Comparison of ENCODE assay signal across 17 mouse cellular contexts in the genomic region with DNA sequence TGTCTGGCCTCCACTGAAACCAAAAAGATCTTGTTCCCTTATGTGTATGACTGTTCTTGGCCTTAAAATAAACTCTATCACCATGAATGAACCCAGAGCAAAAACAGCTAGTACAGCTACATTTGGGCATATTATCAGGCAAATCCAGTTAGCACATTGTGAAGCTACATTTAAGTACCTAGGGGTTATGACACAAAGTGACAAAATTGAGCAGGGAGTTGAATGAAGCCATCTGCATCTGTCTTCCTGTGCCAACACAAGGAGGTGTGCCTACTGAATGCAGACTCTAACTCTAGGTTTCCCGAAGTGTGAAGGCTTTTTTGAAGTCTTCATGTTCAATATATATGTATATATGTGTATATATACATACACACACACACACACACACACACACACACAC.
DNase-seq lines count a peak whose midpoint lies in the region; ATAC-seq and TF ChIP-seq lines count a peak whose summit lies in the region.
"Had no signal": no experiment of that assay in that cellular context is flagged by ENCODE, and none has a peak within 500 bp of the region (broad histone marks: within the 10 kb centered on the region; RNA-seq: fewer than 3 reads in every experiment).

No protein-coding gene starts in this region.

- no peaks in the 10 kb centered on the region for H3K36me3 ChIP-seq in forebrain, embryonic 14.5 days (ENCODE audit: control insufficient read depth, insufficient read depth, low read length)
- H3K36me3 ChIP-seq in forebrain, embryonic 13.5 days (ENCODE audit: poor library complexity, severe bottlenecking) = no peaks in the 10 kb centered on the region
- no peaks in the 10 kb centered on the region for H3K36me3 ChIP-seq in hindbrain, postnatal 0 days (ENCODE audit: insufficient read depth, low read length)
- no peaks in the 10 kb centered on the region for H3K36me3 ChIP-seq in hindbrain, embryonic 16.5 days (ENCODE audit: control insufficient read depth, insufficient read depth, low read length)
- no peaks in the 10 kb centered on the region for H3K36me3 ChIP-seq in liver, embryonic 12.5 days
- H3K36me3 ChIP-seq: embryonic facial prominence, embryonic 10.5 days; embryonic facial prominence, embryonic 12.5 days had no signal

- no peak overlapping the region for H3K27ac ChIP-seq in forebrain, embryonic 14.5 days (ENCODE audit: low read depth, low read length)
- no peak overlapping the region for H3K27ac ChIP-seq in forebrain, embryonic 13.5 days
- H3K27ac ChIP-seq in hindbrain, postnatal 0 days = no peak overlapping the region; the same call in 1 of the 2 replicates
- H3K27ac ChIP-seq in hindbrain, embryonic 16.5 days (ENCODE audit: low read depth, low read length) = no peak overlapping the region
- no peak overlapping the region for H3K27ac ChIP-seq in liver, embryonic 12.5 days
- H3K27ac ChIP-seq: embryonic facial prominence, embryonic 10.5 days; embryonic facial prominence, embryonic 12.5 days had no signal

- TF ChIP-seq CTCF in hindbrain, postnatal 0 days (IDR thresholded peaks at IDR 0.05; ENCODE audit: low read depth) = no peak

- H3K9ac ChIP-seq in forebrain, embryonic 14.5 days (ENCODE audit: low read length) = no peak overlapping the region
- H3K9ac ChIP-seq in forebrain, embryonic 13.5 days = no peak overlapping the region
- no peak overlapping the region for H3K9ac ChIP-seq in hindbrain, postnatal 0 days (replicated peaks; ENCODE audit: low read length)
- H3K9ac ChIP-seq in hindbrain, embryonic 16.5 days (ENCODE audit: low read depth, low read length) = no peak overlapping the region
- no peak overlapping the region for H3K9ac ChIP-seq in liver, embryonic 12.5 days
- H3K9ac ChIP-seq: embryonic facial prominence, embryonic 12.5 days had no signal

- peak; percentile 64 to 71 for DNase-seq in cerebellum, postnatal 10 days
- no peak for DNase-seq in cerebellum, adult 11 months
- DNase-seq in forebrain, embryonic 14.5 days (ENCODE audit: low spot score) = peak; percentile 27
- peak; percentile 24 for DNase-seq in hindbrain, postnatal 0 days (ENCODE audit: low spot score)
- DNase-seq: adrenal gland, adult 2 months; adrenal gland, postnatal 10 days; adrenal gland, postnatal 25 days; cerebellum, adult 18-20 months; cerebellum, adult 8-10 months; cerebellum, adult 9-11 months; cerebellum, postnatal 25 days had no signal

- H3K4me1 ChIP-seq in forebrain, embryonic 14.5 days (ENCODE audit: control insufficient read depth, insufficient read depth, low read length) = peaks cover 24% of the 10 kb centered on the region
- peaks cover 17% of the 10 kb centered on the region for H3K4me1 ChIP-seq in forebrain, embryonic 13.5 days
- H3K4me1 ChIP-seq in hindbrain, postnatal 0 days (ENCODE audit: insufficient read depth, low read length) = 0 out of 2 replicates have a peak, but pooled peaks cover 5% of the 10 kb centered on the region
- peaks cover 4% of the 10 kb centered on the region for H3K4me1 ChIP-seq in hindbrain, embryonic 16.5 days (ENCODE audit: control insufficient read depth, insufficient read depth, low read depth, low read length)
- no peaks in the 10 kb centered on the region for H3K4me1 ChIP-seq in liver, embryonic 12.5 days
- H3K4me1 ChIP-seq: embryonic facial prominence, embryonic 12.5 days had no signal

- WGBS in forebrain, embryonic 14.5 days = 75% methylated on average over 1 of the region's 1 CpGs
- 71% methylated on average over 1 of the region's 1 CpGs for WGBS in forebrain, embryonic 13.5 days
- WGBS in hindbrain, postnatal 0 days = 56% methylated on average over 1 of the region's 1 CpGs
- 76% methylated on average over 1 of the region's 1 CpGs for WGBS in hindbrain, embryonic 16.5 days
- WGBS in liver, embryonic 12.5 days (ENCODE audit: insufficient replicate concordance) = 56% methylated on average over 1 of the region's 1 CpGs

- no peak overlapping the region for H3K4me2 ChIP-seq in forebrain, embryonic 14.5 days (ENCODE audit: low read length)
- no peak overlapping the region for H3K4me2 ChIP-seq in forebrain, embryonic 13.5 days
- no peak overlapping the region for H3K4me2 ChIP-seq in hindbrain, postnatal 0 days (ENCODE audit: low read depth, low read length)
- no peak overlapping the region for H3K4me2 ChIP-seq in hindbrain, embryonic 16.5 days (ENCODE audit: low read length)
- no peak overlapping the region for H3K4me2 ChIP-seq in liver, embryonic 12.5 days
- H3K4me2 ChIP-seq: embryonic facial prominence, embryonic 12.5 days had no signal

- no peaks in the 10 kb centered on the region for H3K9me3 ChIP-seq in forebrain, embryonic 14.5 days (replicated peaks; ENCODE audit: control insufficient read depth, low read length)
- no peaks in the 10 kb centered on the region for H3K9me3 ChIP-seq in forebrain, embryonic 13.5 days (replicated peaks)
- no peaks in the 10 kb centered on the region for H3K9me3 ChIP-seq in hindbrain, postnatal 0 days (ENCODE audit: low read length)
- no peaks in the 10 kb centered on the region for H3K9me3 ChIP-seq in hindbrain, embryonic 16.5 days (ENCODE audit: control insufficient read depth, low read length)
- no peaks in the 10 kb centered on the region for H3K9me3 ChIP-seq in liver, embryonic 12.5 days (replicated peaks)
- H3K9me3 ChIP-seq: embryonic facial prominence, embryonic 10.5 days; embryonic facial prominence, embryonic 12.5 days had no signal

- no peaks in the 10 kb centered on the region for H3K27me3 ChIP-seq in forebrain, embryonic 14.5 days (replicated peaks; ENCODE audit: control insufficient read depth, insufficient read depth, low read length)
- H3K27me3 ChIP-seq in forebrain, embryonic 13.5 days = no peaks in the 10 kb centered on the region
- no peaks in the 10 kb centered on the region for H3K27me3 ChIP-seq in hindbrain, postnatal 0 days (ENCODE audit: insufficient read depth, low read length)
- no peaks in the 10 kb centered on the region for H3K27me3 ChIP-seq in hindbrain, embryonic 16.5 days (replicated peaks; ENCODE audit: control insufficient read depth, insufficient read depth, low read length)
- no peaks in the 10 kb centered on the region for H3K27me3 ChIP-seq in liver, embryonic 12.5 days (replicated peaks)
- H3K27me3 ChIP-seq: embryonic facial prominence, embryonic 12.5 days had no signal

- H3K4me3 ChIP-seq in forebrain, embryonic 14.5 days (ENCODE audit: low read depth, low read length) = no peak overlapping the region
- no peak overlapping the region for H3K4me3 ChIP-seq in forebrain, embryonic 13.5 days
- no peak overlapping the region for H3K4me3 ChIP-seq in hindbrain, postnatal 0 days (ENCODE audit: low read length)
- H3K4me3 ChIP-seq in hindbrain, embryonic 16.5 days (ENCODE audit: low read length) = no peak overlapping the region
- no peak overlapping the region for H3K4me3 ChIP-seq in liver, embryonic 12.5 days
- H3K4me3 ChIP-seq: embryonic facial prominence, embryonic 10.5 days; embryonic facial prominence, embryonic 12.5 days had no signal

- no peak for ATAC-seq in forebrain, embryonic 14.5 days
- no peak for ATAC-seq in forebrain, embryonic 13.5 days
- ATAC-seq in hindbrain, postnatal 0 days = no peak
- no peak for ATAC-seq in hindbrain, embryonic 16.5 days
- ATAC-seq in liver, embryonic 12.5 days = no peak
- ATAC-seq: forebrain, embryonic 16.5 days had no signal
